Mouse (Mus musculus) liver, adult 2 months (tissue): ENCODE results near the gene Pomt1.

Experiments
- CTCF ChIP-seq: fragments of 200-500 bp; IDR thresholded peaks from 2 replicates; pipeline ENCODE4 v1.5.1; 2011; ENCODE audit warnings: low read depth, low read length, control low read depth
- POLR2A ChIP-seq: fragments of 200-500 bp; IDR thresholded peaks from 2 replicates; pipeline ENCODE4 v1.6.1; 2011; ENCODE audit warnings: low read length, control low read depth; ENCODE audit not compliant: insufficient read depth; ENCODE audit errors: extremely low read depth

DNA sequence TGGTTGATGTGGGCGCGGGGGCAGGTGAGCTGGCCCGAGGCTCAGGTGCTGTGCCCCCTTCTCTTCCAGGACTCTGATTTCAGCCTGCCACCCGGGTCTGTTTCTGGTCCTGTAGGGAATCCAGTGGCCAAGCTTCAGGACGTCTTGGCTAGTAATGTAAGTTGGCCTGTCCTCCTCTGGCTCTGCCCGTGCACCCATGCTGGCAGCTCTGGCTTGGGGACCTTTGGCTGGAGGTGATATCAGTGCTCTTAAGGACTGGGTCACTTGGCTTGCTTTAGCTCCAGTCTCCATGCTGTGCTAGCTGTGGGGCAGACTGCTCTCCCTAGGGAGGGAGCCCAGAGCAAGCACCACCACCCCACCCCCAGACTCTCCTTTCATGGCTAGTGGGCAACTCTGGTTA is 16.4 kb upstream of the Pomt1 start:
- TF ChIP-seq CTCF: no peak
- TF ChIP-seq POLR2A: no peak
